Mouse (Mus musculus) myocyte (in vitro differentiated cells): ENCODE data around the gene B630019K06Rik.

Experiments
- CEBPB ChIP-seq: IDR thresholded peaks from 2 replicates; pipeline ENCODE4 v1.6.1; 2011; ENCODE audit warnings: mild to moderate bottlenecking, moderate library complexity; ENCODE audit not compliant: poor library complexity, insufficient read depth, severe bottlenecking
- E2F4 ChIP-seq: IDR thresholded peaks from one replicate; pipeline ENCODE4 v1.6.1; 2011; ENCODE audit warnings: mild to moderate bottlenecking, control low read depth, moderate library complexity; ENCODE audit not compliant: insufficient read depth
- MAX ChIP-seq: IDR thresholded peaks from one replicate; pipeline ENCODE4 v1.6.1; 2011; ENCODE audit warnings: low read depth, mild to moderate bottlenecking, control low read depth
- POLR2A ChIP-seq: IDR thresholded peaks from one replicate; pipeline ENCODE4 v1.6.1; 2011; ENCODE audit warnings: low read depth, mild to moderate bottlenecking, control low read depth, moderate library complexity; ENCODE audit not compliant: insufficient read length
- POLR2AphosphoS2 ChIP-seq: IDR thresholded peaks from one replicate; pipeline ENCODE4 v1.6.1; 2011; ENCODE audit warnings: low read depth, control low read depth; ENCODE audit not compliant: insufficient read length
- TCF12 ChIP-seq: IDR thresholded peaks from one replicate; pipeline ENCODE4 v1.6.1; 2011; ENCODE audit warnings: mild to moderate bottlenecking, control low read depth; ENCODE audit not compliant: poor library complexity, insufficient read depth, severe bottlenecking
- USF1 ChIP-seq: IDR thresholded peaks from one replicate; pipeline ENCODE4 v1.6.1; 2011; ENCODE audit warnings: low read depth, mild to moderate bottlenecking, control low read depth, moderate library complexity

GRCm38 (mm10) chrX:8921813-8922607 is 29.8 kb downstream of the B630019K06Rik start:
- TF ChIP-seq POLR2A (no peak), E2F4 (no peak), POLR2AphosphoS2 (no peak), TCF12 (no peak), USF1 (no peak), MAX (no peak), CEBPB (no peak)
